Mouse (Mus musculus) MEL (cell line): ENCODE results near the gene Rhou. TPM values are rescaled to one million over a fixed set of nuclear protein-coding genes. Genes with fewer than 3 reads are reported as not detected.

Experiments used
- DNase-seq: peaks from one replicate; pipeline ENCODE4 v3.0.0; 2011; ENCODE audit warnings: low read depth, low spot score
- H3K27ac ChIP-seq: 2 replicates; pipeline ENCODE4 v1.5.1; 2012; ENCODE audit warnings: low read depth, mild to moderate bottlenecking, control low read depth, low read length, moderate library complexity; ENCODE audit not compliant: control insufficient read depth
- H3K27me3 ChIP-seq, 2 experiments: fragments of 150-350 bp in 1 of 2; sonication (generic) in 1 of 2; 2 replicates each; pipeline ENCODE4 v1.6.1; 2012; ENCODE audit warnings: low read length in 2 of 2, mild to moderate bottlenecking in 2 of 2, improper control_type of control experiment in 1 of 2, moderate library complexity in 1 of 2; ENCODE audit not compliant: insufficient read depth in 2 of 2, control insufficient read depth in 1 of 2
- H3K36me3 ChIP-seq, 2 experiments: 2 replicates each; pipeline ENCODE4 v1.6.1; 2012 to 2014; ENCODE audit warnings: low read length in 2 of 2, improper control_type of control experiment in 1 of 2, inconsistent platforms in 1 of 2, mild to moderate bottlenecking in 1 of 2; ENCODE audit not compliant: insufficient read depth in 2 of 2, control insufficient read depth in 1 of 2
- H3K4me1 ChIP-seq, 2 experiments: fragments of 150-350 bp in 1 of 2; sonication (generic) in 1 of 2; 2 replicates each; pipeline ENCODE4 v1.6.1; 2012; ENCODE audit warnings: low read length in 2 of 2, improper control_type of control experiment in 1 of 2, mild to moderate bottlenecking in 1 of 2; ENCODE audit not compliant: insufficient read depth in 2 of 2, control insufficient read depth in 1 of 2
- H3K4me3 ChIP-seq, 2 experiments: fragments of 150-350 bp in 1 of 2; sonication (generic) in 1 of 2; 2 replicates each; pipeline ENCODE4 v1.5.1; 2012; ENCODE audit warnings: low read depth in 2 of 2, low read length in 2 of 2, mild to moderate bottlenecking in 2 of 2, moderate library complexity in 2 of 2, control low read depth in 1 of 2, improper control_type of control experiment in 1 of 2; ENCODE audit not compliant: control insufficient read depth in 1 of 2, insufficient read depth in 1 of 2
- H3K79me2 ChIP-seq: 2 replicates; pipeline ENCODE4 v1.6.1; 2012; ENCODE audit warnings: mild to moderate bottlenecking, low read length, moderate library complexity; ENCODE audit not compliant: control insufficient read depth, poor library complexity, insufficient read depth
- H3K9ac ChIP-seq: 2 replicates; pipeline ENCODE4 v1.6.1; 2012; ENCODE audit warnings: low read depth, mild to moderate bottlenecking, control low read depth, low read length, moderate library complexity; ENCODE audit not compliant: control insufficient read depth, poor library complexity, severe bottlenecking
- H3K9me3 ChIP-seq: fragments of 150-350 bp; sonication (generic); replicated peaks from 2 replicates; pipeline ENCODE4 v1.6.1; 2012; ENCODE audit warnings: mild to moderate bottlenecking, low read length, improper control_type of control experiment, moderate library complexity; ENCODE audit not compliant: insufficient read depth
- CTCF ChIP-seq, 3 experiments: IDR thresholded peaks in 2 of 3; conservative IDR thresholded peaks in 1 of 3; 2 replicates each; pipeline ENCODE4 v1.5.1; 2011 to 2012; ENCODE audit warnings: low read length in 3 of 3, low read depth in 2 of 3, mild to moderate bottlenecking in 2 of 3, improper control_type of control experiment in 1 of 3, inconsistent platforms in 1 of 3, mixed read lengths in 1 of 3, moderate library complexity in 1 of 3; ENCODE audit not compliant: control insufficient read depth in 1 of 3, insufficient read depth in 1 of 3, poor library complexity in 1 of 3, severe bottlenecking in 1 of 3
- E2F4 ChIP-seq: IDR thresholded peaks from 2 replicates; pipeline ENCODE4 v1.6.1; 2011; ENCODE audit warnings: low read depth, low read length, improper control_type of control experiment, borderline replicate concordance
- ELF1 ChIP-seq: IDR thresholded peaks from 2 replicates; pipeline ENCODE4 v1.6.1; 2014; ENCODE audit warnings: low read depth, mild to moderate bottlenecking, inconsistent platforms, low read length, improper control_type of control experiment, moderate library complexity
- EP300 ChIP-seq, 2 experiments: IDR thresholded peaks; 2 replicates each; pipeline ENCODE4 v1.6.1; 2011; ENCODE audit warnings: improper control_type of control experiment in 2 of 2, low read length in 2 of 2, low read depth in 1 of 2, mild to moderate bottlenecking in 1 of 2
- ETS1 ChIP-seq: IDR thresholded peaks from 2 replicates; pipeline ENCODE4 v1.6.1; 2012; ENCODE audit warnings: low read depth, mild to moderate bottlenecking, inconsistent platforms, low read length, improper control_type of control experiment, moderate library complexity
- GABPA ChIP-seq: IDR thresholded peaks from 2 replicates; pipeline ENCODE4 v1.6.1; 2012; ENCODE audit warnings: low read depth, mild to moderate bottlenecking, inconsistent platforms, low read length, improper control_type of control experiment, moderate library complexity
- HCFC1 ChIP-seq: IDR thresholded peaks from 2 replicates; pipeline ENCODE4 v1.6.1; 2012; ENCODE audit warnings: low read depth, mild to moderate bottlenecking, inconsistent platforms, low read length, improper control_type of control experiment, moderate library complexity
- JUND ChIP-seq: IDR thresholded peaks from 2 replicates; pipeline ENCODE4 v1.6.1; 2011; ENCODE audit warnings: low read depth, mild to moderate bottlenecking, improper control_type of control experiment, low read length
- KAT2A ChIP-seq: conservative IDR thresholded peaks from 2 replicates; pipeline ENCODE4 v1.6.1; 2012; ENCODE audit warnings: low read depth, low read length, improper control_type of control experiment, inconsistent platforms
- MAFK ChIP-seq: IDR thresholded peaks from 2 replicates; pipeline ENCODE4 v1.6.1; 2011; ENCODE audit warnings: low read depth, mild to moderate bottlenecking, low read length, improper control_type of control experiment, borderline replicate concordance
- MEF2A ChIP-seq: IDR thresholded peaks from 2 replicates; pipeline ENCODE4 v1.6.1; 2014; ENCODE audit warnings: low read depth, mild to moderate bottlenecking, inconsistent platforms, low read length, improper control_type of control experiment; ENCODE audit not compliant: poor library complexity, insufficient replicate concordance, severe bottlenecking; ENCODE audit errors: extremely low read depth
- MYB ChIP-seq: IDR thresholded peaks from 2 replicates; pipeline ENCODE4 v1.6.1; 2011; ENCODE audit warnings: mild to moderate bottlenecking, low read depth, low read length, improper control_type of control experiment
- MYC ChIP-seq: IDR thresholded peaks from 2 replicates; pipeline ENCODE4 v1.6.1; 2011; ENCODE audit warnings: low read depth, mild to moderate bottlenecking, low read length, improper control_type of control experiment, moderate library complexity
- NELFE ChIP-seq: IDR thresholded peaks from 2 replicates; pipeline ENCODE4 v1.6.1; 2011; ENCODE audit warnings: low read depth, low read length, improper control_type of control experiment
- POLR2A ChIP-seq, 2 experiments: IDR thresholded peaks; 2 replicates each; pipeline ENCODE4 v1.6.1; 2011 to 2012; ENCODE audit warnings: low read length in 2 of 2, mild to moderate bottlenecking in 2 of 2, control low read depth in 1 of 2, improper control_type of control experiment in 1 of 2, low read depth in 1 of 2, moderate library complexity in 1 of 2; ENCODE audit not compliant: control insufficient read depth in 1 of 2, insufficient read depth in 1 of 2, poor library complexity in 1 of 2
- POLR2AphosphoS5 ChIP-seq: IDR thresholded peaks from 2 replicates; pipeline ENCODE4 v1.6.1; 2012; ENCODE audit warnings: low read depth, borderline replicate concordance, mild to moderate bottlenecking, inconsistent platforms, low read length, moderate library complexity, mixed read lengths
- SIN3A ChIP-seq: IDR thresholded peaks from 2 replicates; pipeline ENCODE4 v1.6.1; 2012; ENCODE audit warnings: low read length, improper control_type of control experiment, inconsistent platforms
- SMC3 ChIP-seq: IDR thresholded peaks from 2 replicates; pipeline ENCODE4 v1.6.1; 2011; ENCODE audit warnings: low read depth, low read length, improper control_type of control experiment
- TBP ChIP-seq: IDR thresholded peaks from 2 replicates; pipeline ENCODE4 v1.8.0; 2011; ENCODE audit warnings: low read depth, low read length, improper control_type of control experiment
- UBTF ChIP-seq: IDR thresholded peaks from 2 replicates; pipeline ENCODE4 v1.6.1; 2012; ENCODE audit warnings: low read depth, mild to moderate bottlenecking, inconsistent platforms, low read length, improper control_type of control experiment, moderate library complexity, borderline replicate concordance; ENCODE audit not compliant: insufficient read depth
- USF2 ChIP-seq, 2 experiments: IDR thresholded peaks; 2 replicates each; pipeline ENCODE4 v1.6.1; 2011 to 2012; ENCODE audit warnings: improper control_type of control experiment in 2 of 2, low read length in 2 of 2, borderline replicate concordance in 1 of 2, inconsistent platforms in 1 of 2, low read depth in 1 of 2, mild to moderate bottlenecking in 1 of 2; ENCODE audit not compliant: insufficient read depth in 1 of 2
- ZC3H11A ChIP-seq: IDR thresholded peaks from 2 replicates; pipeline ENCODE4 v1.6.1; 2012; ENCODE audit warnings: low read depth, mild to moderate bottlenecking, inconsistent platforms, low read length, improper control_type of control experiment
- ZKSCAN1 ChIP-seq: IDR thresholded peaks from 2 replicates; pipeline ENCODE4 v1.6.1; 2012; ENCODE audit warnings: low read depth, mild to moderate bottlenecking, inconsistent platforms, low read length, improper control_type of control experiment, moderate library complexity
- ZNF384 ChIP-seq: IDR thresholded peaks from 2 replicates; pipeline ENCODE4 v1.6.1; 2012; ENCODE audit warnings: low read depth, mild to moderate bottlenecking, inconsistent platforms, low read length, improper control_type of control experiment
- polyA plus RNA-seq, 2 experiments: library from polyadenylated mRNA; stranded (reverse) in 1 of 2; unstranded in 1 of 2; fragments of >175 nt in 1 of 2; fragments of >200 nt in 1 of 2; gene quantifications; 2 replicates each; pipeline versions ENCODE4 v1.2.1 to v1.2.4; 2012; ENCODE audit warnings: low replicate concordance in 2 of 2, low read depth in 1 of 2; ENCODE audit not compliant: insufficient read length in 2 of 2, insufficient read depth in 1 of 2, missing spikeins in 1 of 2
- total RNA-seq: library from RNA; depleted of rRNA; stranded (reverse); fragments of 300-350 nt; gene quantifications from 2 replicates; pipeline ENCODE4 v1.2.3, GENCODE M21; 2012

Gene Rhou
- total and polyA plus RNA-seq, 3 experiments, result not detected

GRCm38 (mm10) chr8:123659469-123660057, 5.8 kb downstream of the Rhou start:
- Histone ChIP-seq H3K9me3 (no peaks in the 10 kb centered on the region), H3K9ac (no peak overlapping the region), H3K27ac (no peak overlapping the region), H3K79me2 (no peaks in the 10 kb centered on the region), H3K27me3 (no peaks in the 10 kb centered on the region), H3K4me1 (no peaks in the 10 kb centered on the region), H3K36me3 (no peaks in the 10 kb centered on the region), H3K4me3 (no peak overlapping the region)
- DNase-seq, result no peak
- TF ChIP-seq ZC3H11A (no peak), ZNF384 (no peak), EP300 (IDR thresholded peaks at IDR 0.05; ENCODE audit: low read depth in 1 of 2, low read length in 2 of 2) (no peak), MAFK (no peak), SMC3 (no peak), GABPA (no peak), USF2 (IDR thresholded peaks at IDR 0.05; ENCODE audit: borderline replicate concordance in 1 of 2, insufficient read depth in 1 of 2, low read depth in 1 of 2, low read length in 2 of 2) (no peak), MEF2A (no peak), MYC (no peak), HCFC1 (no peak), ETS1 (no peak), MYB (no peak), CTCF (IDR thresholded peaks at IDR 0.05 in 2 of 3, conservative IDR thresholded peaks at IDR 0.05 in 1 of 3; ENCODE audit: control insufficient read depth in 1 of 3, insufficient read depth in 1 of 3, low read depth in 2 of 3, low read length in 3 of 3, poor library complexity in 1 of 3, severe bottlenecking in 1 of 3) (no peak), POLR2A (IDR thresholded peaks at IDR 0.05; ENCODE audit: control insufficient read depth in 1 of 2, insufficient read depth in 1 of 2, low read depth in 1 of 2, low read length in 2 of 2, poor library complexity in 1 of 2) (no peak), ELF1 (no peak), NELFE (no peak), ZKSCAN1 (no peak), E2F4 (no peak)

- H3K36me3 ChIP-seq, result no peaks in the 10 kb centered on the region
- H3K27me3 ChIP-seq, result no peaks in the 10 kb centered on the region
- no peak overlapping the region for H3K9ac ChIP-seq
- no peak for TF ChIP-seq MEF2A
- no peak for TF ChIP-seq MYB
- TF ChIP-seq ZNF384, result no peak
- TF ChIP-seq POLR2A (IDR thresholded peaks at IDR 0.05; ENCODE audit: control insufficient read depth in 1 of 2, insufficient read depth in 1 of 2, low read depth in 1 of 2, low read length in 2 of 2, poor library complexity in 1 of 2), result no peak
- no peak for TF ChIP-seq JUND
- no peak for TF ChIP-seq HCFC1
- no peak for TF ChIP-seq E2F4
- TF ChIP-seq SIN3A, result no peak
- TF ChIP-seq ZKSCAN1, result no peak
- TF ChIP-seq UBTF, result no peak
- TF ChIP-seq ELF1, result no peak
- TF ChIP-seq POLR2AphosphoS5, result no peak
- TF ChIP-seq KAT2A, result no peak
- TF ChIP-seq TBP, result no peak
- DNase-seq, result no peak
- H3K79me2 ChIP-seq, result no peaks in the 10 kb centered on the region
- no peak overlapping the region for H3K27ac ChIP-seq
- H3K4me3 ChIP-seq, result no peak overlapping the region
- H3K9me3 ChIP-seq, result no peaks in the 10 kb centered on the region
- no peaks in the 10 kb centered on the region for H3K4me1 ChIP-seq
These were observed 7.8 kb downstream of the Rhou start for GRCm38 (mm10) chr8:123661515-123661914.
